Mouse (Mus musculus) limb, embryonic 10.5 days (tissue): ENCODE data around the gene Sema6c. TPM values are rescaled to one million over a fixed set of nuclear protein-coding genes. Genes with fewer than 3 reads are reported as not detected.
"Not testable (repeated sequence)": the region's sequence is repeated elsewhere in the genome, so short reads cannot be mapped to it uniquely, and the experiment has no call there.

Experiments used
- DNase-seq: peaks from one replicate; pipeline ENCODE4 v3.0.0-alpha.2; 2017; ENCODE audit warnings: low spot score
- H3K27ac ChIP-seq: fragments of 300-500 bp; sonication (generic); 2 replicates; pipeline ENCODE4 v1.5.1; 2016; ENCODE audit warnings: mild to moderate bottlenecking
- H3K27me3 ChIP-seq: fragments of 300-500 bp; sonication (generic); 2 replicates; pipeline ENCODE4 v1.6.1; 2016; ENCODE audit warnings: low read depth, mild to moderate bottlenecking; ENCODE audit not compliant: poor library complexity, severe bottlenecking
- H3K36me3 ChIP-seq: fragments of 300-500 bp; sonication (generic); 2 replicates; pipeline ENCODE4 v1.6.1; 2016; ENCODE audit warnings: mild to moderate bottlenecking, moderate library complexity
- H3K4me1 ChIP-seq: fragments of 300-500 bp; sonication (generic); 2 replicates; pipeline ENCODE4 v1.6.1; 2016
- H3K4me3 ChIP-seq: fragments of 300-500 bp; sonication (generic); 2 replicates; pipeline ENCODE4 v1.5.1; 2016; ENCODE audit warnings: mild to moderate bottlenecking, moderate library complexity
- H3K9me3 ChIP-seq: fragments of 300-500 bp; sonication (generic); replicated peaks from 2 replicates; pipeline ENCODE4 v1.6.1; 2016; ENCODE audit warnings: mild to moderate bottlenecking
- WGBS: fragments of 180-500 bp; shearing (Covaris S2); methylation state at CpG from one replicate; pipeline ENCODE4 v1.1.7; 2016; 5-methylcytosine and 5-hydroxymethylcytosine counted together
- polyA plus RNA-seq: library from polyadenylated mRNA; unstranded; fragments of >200 nt; fragmentation: Nextera tagmentation; extraction: Ambion mirVana; gene quantifications from 2 replicates; pipeline ENCODE4 v1.2.1, GENCODE M21; 2016

Gene Sema6c
- polyA plus RNA-seq: 8.9 and 15.8 TPM in 2 replicates

- peaks cover 25% of the 10 kb centered on the region for H3K27me3 ChIP-seq
- peaks cover 43% of the 10 kb centered on the region for H3K4me1 ChIP-seq
- peaks cover 28% of the 10 kb centered on the region for H3K36me3 ChIP-seq
- peak within 1 kb of the TSS; percentile 82 for H3K27ac ChIP-seq
- under 1% methylated on average over 66 of the region's 66 CpGs for WGBS
- peak; percentile 89 for DNase-seq
- H3K9me3 ChIP-seq: no peaks in the 10 kb centered on the region
- peak within 1 kb of the TSS; percentile 73 for H3K4me3 ChIP-seq
These were observed at the start of gene Sema6c for GRCm38 (mm10) chr3:95159987-95160963. Gene Sema6c, plus strand, starts transcription at chr3:95160457.

GRCm38 (mm10) chr3:95110911-95111726 is 49.1 kb upstream of the Sema6c start, which contains the start of gene Vps72:
Gene Vps72, plus strand, starts transcription at chr3:95111022.
- Histone ChIP-seq H3K4me3 (peak within 1 kb of the TSS; percentile 79), H3K9me3 (no peaks in the 10 kb centered on the region), H3K27ac (peak within 1 kb of the TSS; percentile 96), H3K36me3 (peaks cover 31% of the 10 kb centered on the region), H3K27me3 (no peaks in the 10 kb centered on the region), H3K4me1 (peaks cover 8% of the 10 kb centered on the region)
- WGBS: 2% methylated on average over 54 of the region's 54 CpGs
- peak; percentile 94 for DNase-seq

- H3K9me3 ChIP-seq: no peaks in the 10 kb centered on the region
- H3K4me1 ChIP-seq: peaks cover 8% of the 10 kb centered on the region
- peak overlapping the region; percentile 79; the same call in 1 of the 2 replicates for H3K4me3 ChIP-seq
- no peak for DNase-seq
- no peak overlapping the region for H3K27ac ChIP-seq
- WGBS: 93% methylated on average over 1 of the region's 1 CpGs
- H3K27me3 ChIP-seq: no peaks in the 10 kb centered on the region
- peaks cover 46% of the 10 kb centered on the region for H3K36me3 ChIP-seq
These were observed 47.5 kb upstream of the Sema6c start for GRCm38 (mm10) chr3:95112760-95113159.

GRCm38 (mm10) chr3:95117751-95118150 is 42.5 kb upstream of the Sema6c start:
- Histone ChIP-seq H3K9me3 (no peaks in the 10 kb centered on the region), H3K27me3 (no peaks in the 10 kb centered on the region), H3K4me1 (no peaks in the 10 kb centered on the region), H3K4me3 (no peak overlapping the region), H3K36me3 (peaks cover 93% of the 10 kb centered on the region), H3K27ac (no peak overlapping the region)
- 78% methylated on average over 2 of the region's 2 CpGs for WGBS
- DNase-seq: no peak

- no peak for DNase-seq
- H3K4me3 ChIP-seq: no peak overlapping the region
- 80% methylated on average over 6 of the region's 6 CpGs for WGBS
- H3K36me3 ChIP-seq: peaks cover 82% of the 10 kb centered on the region
- no peaks in the 10 kb centered on the region for H3K27me3 ChIP-seq
- no peak overlapping the region for H3K27ac ChIP-seq
- no peaks in the 10 kb centered on the region for H3K9me3 ChIP-seq
- H3K4me1 ChIP-seq: peaks cover 8% of the 10 kb centered on the region
These were observed 38.7 kb upstream of the Sema6c start for GRCm38 (mm10) chr3:95121580-95121979.

GRCm38 (mm10) chr3:95124246-95124645 is 36.0 kb upstream of the Sema6c start, which contains the start of gene Tmod4:
Gene Tmod4, plus strand, starts transcription at chr3:95124476.
- DNase-seq: no peak
- Histone ChIP-seq H3K4me1 (peaks cover 12% of the 10 kb centered on the region), H3K27me3 (no peaks in the 10 kb centered on the region), H3K4me3 (no peak within 1 kb of the TSS), H3K36me3 (peaks cover 79% of the 10 kb centered on the region), H3K27ac (peak within 1 kb of the TSS; percentile 25; the same call in 1 of the 2 replicates), H3K9me3 (no peaks in the 10 kb centered on the region)
- WGBS: 65% methylated on average over 6 of the region's 6 CpGs

- Histone ChIP-seq H3K36me3 (peaks cover 79% of the 10 kb centered on the region), H3K4me3 (no peak overlapping the region)
These were observed 35.3 kb upstream of the Sema6c start for GRCm38 (mm10) chr3:95124972-95125371.

GRCm38 (mm10) chr3:95129226-95129651 is 31.0 kb upstream of the Sema6c start:
- DNase-seq: no peak
- Histone ChIP-seq H3K27me3 (no peaks in the 10 kb centered on the region), H3K9me3 (no peaks in the 10 kb centered on the region), H3K4me3 (no peak overlapping the region), H3K4me1 (peaks cover 26% of the 10 kb centered on the region), H3K36me3 (peaks cover 57% of the 10 kb centered on the region), H3K27ac (no peak overlapping the region)
- 37% methylated on average over 6 of the region's 6 CpGs for WGBS

More at GRCm38 (mm10) chr3:95124972-95125371, 35.3 kb upstream of the Sema6c start:
- no peaks in the 10 kb centered on the region for H3K27me3 ChIP-seq
- WGBS: 54% methylated on average over 5 of the region's 5 CpGs
- DNase-seq: no peak
- H3K27ac ChIP-seq: no peak overlapping the region
- H3K9me3 ChIP-seq: no peaks in the 10 kb centered on the region
- H3K4me1 ChIP-seq: peaks cover 18% of the 10 kb centered on the region

- H3K9me3 ChIP-seq: no peaks in the 10 kb centered on the region
- H3K27ac ChIP-seq: no peak overlapping the region
- no peaks in the 10 kb centered on the region for H3K27me3 ChIP-seq
- peaks cover 54% of the 10 kb centered on the region for H3K36me3 ChIP-seq
- no peak overlapping the region for H3K4me3 ChIP-seq
- 85% methylated on average over 5 of the region's 5 CpGs for WGBS
- DNase-seq: no peak
- peaks cover 24% of the 10 kb centered on the region for H3K4me1 ChIP-seq
These were observed 30.2 kb upstream of the Sema6c start for GRCm38 (mm10) chr3:95130081-95130480.

- Histone ChIP-seq H3K4me1 (peaks cover 32% of the 10 kb centered on the region), H3K36me3 (peaks cover 46% of the 10 kb centered on the region), H3K4me3 (peak overlapping the region; percentile 67)
- not testable (repeated sequence) for H3K9me3 ChIP-seq, DNase-seq, H3K27me3 ChIP-seq, H3K27ac ChIP-seq
- WGBS: 87% methylated on average over 2 of the region's 2 CpGs
These were observed 27.9 kb upstream of the Sema6c start for GRCm38 (mm10) chr3:95132389-95132788.

GRCm38 (mm10) chr3:95133176-95133575 is 27.1 kb upstream of the Sema6c start:
- Histone ChIP-seq H3K27me3 (no peaks in the 10 kb centered on the region), H3K36me3 (peaks cover 42% of the 10 kb centered on the region), H3K9me3 (no peaks in the 10 kb centered on the region), H3K27ac (peak overlapping the region; percentile 87), H3K4me3 (peak overlapping the region; percentile 67), H3K4me1 (peaks cover 32% of the 10 kb centered on the region)
- 59% methylated on average over 11 of the region's 11 CpGs for WGBS
- no peak for DNase-seq

- Histone ChIP-seq H3K4me1 (peaks cover 32% of the 10 kb centered on the region), H3K27me3 (no peaks in the 10 kb centered on the region), H3K9me3 (no peaks in the 10 kb centered on the region), H3K36me3 (peaks cover 37% of the 10 kb centered on the region), H3K27ac (peak within 1 kb of the TSS; percentile 87), H3K4me3 (peak within 1 kb of the TSS; percentile 67)
- DNase-seq: peak; percentile 91
- under 1% methylated on average over 20 of the region's 20 CpGs for WGBS
These were observed 26.6 kb upstream of the Sema6c start, which contains the start of the genes Scnm1 and Lysmd1 for GRCm38 (mm10) chr3:95133680-95134101. Gene Scnm1, minus strand, starts transcription at chr3:95134011. Gene Lysmd1, plus strand, starts transcription at chr3:95134088.
